Mouse (Mus musculus) CH12.LX (cell line): Measurements from ENCODE around the gene Cask. TPM values are rescaled to one million over a fixed set of nuclear protein-coding genes. Genes with fewer than 3 reads are reported as not detected.

Source experiments
- DNase-seq: peaks from one replicate; pipeline ENCODE4 v3.0.0-alpha.2; 2013; ENCODE audit errors: extremely low read depth
- H3K27ac ChIP-seq: 2 replicates; pipeline ENCODE4 v1.5.1; 2012; ENCODE audit warnings: low read depth, mild to moderate bottlenecking, control low read depth, moderate library complexity; ENCODE audit not compliant: insufficient read depth
- H3K27me3 ChIP-seq: replicated peaks from 2 replicates; pipeline ENCODE3; 2012; ENCODE audit warnings: inconsistent platforms
- H3K36me3 ChIP-seq, 2 experiments: replicated peaks in 1 of 2; 2 replicates each; pipeline versions ENCODE3 to v1.6.1; 2012; ENCODE audit warnings: inconsistent platforms in 1 of 2, low read length in 1 of 2, mild to moderate bottlenecking in 1 of 2, mixed read lengths in 1 of 2, moderate library complexity in 1 of 2; ENCODE audit not compliant: control insufficient read depth in 1 of 2, insufficient read depth in 1 of 2
- H3K4me1 ChIP-seq, 2 experiments: 2 replicates each; pipeline ENCODE4 v1.6.1; 2012; ENCODE audit warnings: inconsistent platforms in 1 of 2, moderate library complexity in 1 of 2; ENCODE audit not compliant: insufficient read depth in 2 of 2, control insufficient read depth in 1 of 2
- H3K4me2 ChIP-seq: 2 replicates; pipeline ENCODE4 v1.6.1; 2012; ENCODE audit warnings: low read depth, mild to moderate bottlenecking, control low read depth; ENCODE audit not compliant: poor library complexity, insufficient read depth, severe bottlenecking
- H3K4me3 ChIP-seq, 3 experiments: fragments of 150-350 bp in 1 of 3; sonication (generic) in 1 of 3; replicated peaks in 1 of 3; 2 replicates each; pipeline versions ENCODE3 to v1.5.1; 2011 to 2012; ENCODE audit warnings: low read depth in 2 of 3, low read length in 2 of 3, mild to moderate bottlenecking in 2 of 3, moderate library complexity in 2 of 3, control low read depth in 1 of 3, improper control_type of control experiment in 1 of 3, inconsistent platforms in 1 of 3, mixed read lengths in 1 of 3; ENCODE audit not compliant: poor library complexity in 1 of 3
- H3K79me2 ChIP-seq: replicated peaks from 2 replicates; pipeline ENCODE4 v1.6.1; 2012; ENCODE audit warnings: mild to moderate bottlenecking, moderate library complexity; ENCODE audit not compliant: control insufficient read depth, poor library complexity, insufficient read depth, severe bottlenecking; ENCODE audit errors: extremely low read depth
- H3K9ac ChIP-seq: 2 replicates; pipeline ENCODE4 v1.6.1; 2012; ENCODE audit warnings: low read depth, mild to moderate bottlenecking, control low read depth, moderate library complexity; ENCODE audit not compliant: insufficient read depth
- H3K9me3 ChIP-seq: replicated peaks from 2 replicates; pipeline ENCODE3; 2012; ENCODE audit warnings: low read length, inconsistent platforms, mixed read lengths
- BHLHE40 ChIP-seq: IDR thresholded peaks from 2 replicates; pipeline ENCODE4 v1.6.1; 2011; ENCODE audit warnings: mild to moderate bottlenecking, low read depth, low read length, improper control_type of control experiment
- CHD1 ChIP-seq: IDR thresholded peaks from 2 replicates; pipeline ENCODE4 v1.6.1; 2012; ENCODE audit warnings: low read depth, low read length, improper control_type of control experiment, inconsistent platforms
- CHD2 ChIP-seq: IDR thresholded peaks from 2 replicates; pipeline ENCODE4 v1.6.1; 2011; ENCODE audit warnings: low read length, improper control_type of control experiment
- E2F4 ChIP-seq: IDR thresholded peaks from 2 replicates; pipeline ENCODE4 v1.6.1; 2011; ENCODE audit warnings: low read depth, low read length, improper control_type of control experiment; ENCODE audit not compliant: insufficient replicate concordance
- EP300 ChIP-seq: IDR thresholded peaks from 2 replicates; pipeline ENCODE4 v1.6.1; 2011; ENCODE audit warnings: low read length, improper control_type of control experiment
- JUND ChIP-seq: conservative IDR thresholded peaks from 2 replicates; pipeline ENCODE4 v1.6.1; 2011; ENCODE audit warnings: low read depth, low read length, improper control_type of control experiment
- MAFK ChIP-seq: IDR thresholded peaks from 2 replicates; pipeline ENCODE4 v1.6.1; 2011; ENCODE audit warnings: low read length, improper control_type of control experiment; ENCODE audit not compliant: insufficient replicate concordance
- MEF2A ChIP-seq: IDR thresholded peaks from 2 replicates; pipeline ENCODE4 v1.6.1; 2014; ENCODE audit warnings: low read depth, mild to moderate bottlenecking, inconsistent platforms, low read length, improper control_type of control experiment, borderline replicate concordance
- MYC ChIP-seq: IDR thresholded peaks from 2 replicates; pipeline ENCODE4 v1.6.1; 2011; ENCODE audit warnings: low read depth, mild to moderate bottlenecking, improper control_type of control experiment, low read length
- NELFE ChIP-seq: IDR thresholded peaks from 2 replicates; pipeline ENCODE4 v1.6.1; 2011; ENCODE audit warnings: low read depth, low read length, improper control_type of control experiment
- PAX5 ChIP-seq: IDR thresholded peaks from 2 replicates; pipeline ENCODE4 v1.6.1; 2012; ENCODE audit warnings: low read length, inconsistent platforms, mixed read lengths
- POLR2A ChIP-seq: IDR thresholded peaks from 2 replicates; pipeline ENCODE4 v1.6.1; 2011; ENCODE audit warnings: low read depth, mild to moderate bottlenecking, improper control_type of control experiment, low read length
- RCOR1 ChIP-seq: conservative IDR thresholded peaks from 2 replicates; pipeline ENCODE4 v1.6.1; 2012; ENCODE audit warnings: low read depth, mild to moderate bottlenecking, inconsistent platforms, low read length, improper control_type of control experiment
- SMC3 ChIP-seq: IDR thresholded peaks from 2 replicates; pipeline ENCODE4 v1.6.1; 2011; ENCODE audit warnings: low read depth, low read length, improper control_type of control experiment
- USF2 ChIP-seq: conservative IDR thresholded peaks from 2 replicates; pipeline ENCODE4 v1.6.1; 2011; ENCODE audit warnings: low read depth, low read length, improper control_type of control experiment
- ZKSCAN1 ChIP-seq: IDR thresholded peaks from 2 replicates; pipeline ENCODE4 v1.6.1; 2012; ENCODE audit warnings: low read depth, inconsistent platforms, low read length, improper control_type of control experiment, borderline replicate concordance
- ZMIZ1 ChIP-seq: IDR thresholded peaks from 2 replicates; pipeline ENCODE4 v1.6.1; 2012; ENCODE audit warnings: low read depth, mild to moderate bottlenecking, inconsistent platforms, low read length, improper control_type of control experiment
- ZNF384 ChIP-seq: IDR thresholded peaks from 2 replicates; pipeline ENCODE4 v1.6.1; 2012; ENCODE audit warnings: low read depth, low read length, improper control_type of control experiment, inconsistent platforms
- dilution Hi-C: fragments of 300-500 bp; cut with MboI; formaldehyde crosslinking; loops from 2 replicates; pipeline ENCODE4 v1.14.3; 2020; ENCODE audit warnings: low sequenced_read_pairs; ENCODE audit not compliant: extremely low pct_unique_long_range_greater_than_20kb, extremely low pct_ligation_motif_present
- in situ Hi-C: fragments of 300-500 bp; cut with MboI; formaldehyde crosslinking; loops from 3 replicates; pipeline ENCODE4 v1.14.3; 2019; ENCODE audit warnings: low sequenced_read_pairs, low pct_ligation_motif_present, low pct_unique_long_range_greater_than_20kb, mixed read lengths
- polyA plus RNA-seq: library from polyadenylated mRNA; unstranded; fragments of >175 nt; gene quantifications from 2 replicates; pipeline ENCODE4 v1.2.1, GENCODE M21; 2012; ENCODE audit warnings: low read depth; ENCODE audit not compliant: insufficient read length
- total RNA-seq, 2 experiments: library from RNA; depleted of rRNA; stranded (reverse); fragments of 300-350 nt in 1 of 2; fragments of >200 nt in 1 of 2; gene quantifications; 2 replicates each; pipeline ENCODE4 v1.2.3; 2012 to 2014

Cask gene
- total and polyA plus RNA-seq, 3 experiments: 0.40 to 5.0 (median 0.49) TPM

DNA sequence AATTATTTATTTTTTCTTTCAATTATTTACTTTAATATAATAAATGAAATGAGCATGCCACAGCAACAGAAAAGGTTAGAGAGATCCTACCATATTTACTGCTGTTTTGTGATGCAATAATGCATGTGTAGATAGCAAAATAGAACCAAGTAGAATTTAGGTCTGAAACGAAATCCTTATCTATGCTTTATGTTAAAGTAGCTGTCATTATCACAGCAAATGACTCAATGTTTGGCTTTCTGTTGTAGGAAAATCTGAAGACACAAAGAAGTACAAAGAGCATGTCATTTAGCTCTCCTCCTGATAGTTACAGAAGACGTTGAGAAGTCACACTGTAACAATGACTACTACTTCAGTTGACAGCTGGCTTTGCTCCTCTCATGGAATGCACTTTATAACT lies 212.3 kb downstream of the Cask start:
- no peak overlapping the region for H3K4me2 ChIP-seq
- in situ Hi-C loops (no loop called here), dilution Hi-C loops (no loop called here)
- no peak overlapping the region for H3K27ac ChIP-seq
- H3K79me2 ChIP-seq: no peaks in the 10 kb centered on the region; the same call in 1 of the 2 replicates
- H3K4me3 ChIP-seq: no peak overlapping the region
- no peaks in the 10 kb centered on the region for H3K9me3 ChIP-seq
- H3K4me1 ChIP-seq: peaks cover 0 to 6% of the 10 kb centered on the region in 2 experiments; a peak in 1 of 4 replicates
- no peaks in the 10 kb centered on the region for H3K27me3 ChIP-seq
- TF ChIP-seq MEF2A: no peak
- no peak for TF ChIP-seq MAFK
- TF ChIP-seq BHLHE40: no peak
- TF ChIP-seq RCOR1: no peak
- TF ChIP-seq E2F4: no peak
- no peak for TF ChIP-seq CHD2
- no peak for TF ChIP-seq ZMIZ1
- no peak for TF ChIP-seq MYC
- TF ChIP-seq USF2: no peak
- no peak for DNase-seq
- no peak overlapping the region for H3K9ac ChIP-seq
- H3K36me3 ChIP-seq: no peaks in the 10 kb centered on the region

DNA sequence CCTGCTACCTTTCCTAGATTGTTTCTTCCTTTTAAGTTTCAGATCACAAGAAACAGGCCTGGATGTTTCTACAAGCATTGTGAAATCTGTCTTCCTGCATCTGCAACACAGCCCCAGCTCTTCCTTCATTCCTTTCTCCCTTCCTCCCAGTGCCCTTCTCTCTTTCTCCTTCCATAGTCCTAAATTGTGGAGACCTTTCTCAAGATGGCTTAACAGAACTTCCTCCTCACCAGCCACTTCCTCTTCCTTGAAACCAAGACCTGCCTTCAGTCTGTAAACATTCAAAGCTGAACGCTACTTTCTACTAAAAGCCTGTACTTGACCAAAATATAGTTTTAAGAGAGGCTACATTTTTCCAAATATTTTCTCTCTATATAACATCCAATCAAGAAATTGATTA lies 214.8 kb downstream of the Cask start:
- dilution Hi-C loops: no loop called here
- H3K27me3 ChIP-seq: no peaks in the 10 kb centered on the region
- no peaks in the 10 kb centered on the region for H3K9me3 ChIP-seq
- no peak for TF ChIP-seq RCOR1
- TF ChIP-seq ZKSCAN1: no peak
- no peak for TF ChIP-seq PAX5
- TF ChIP-seq POLR2A: no peak
- TF ChIP-seq EP300: no peak
- TF ChIP-seq E2F4: no peak
- no peak for TF ChIP-seq CHD1
- no peak for TF ChIP-seq ZNF384
- TF ChIP-seq ZMIZ1: no peak
- no peak for TF ChIP-seq NELFE
- no peak for TF ChIP-seq JUND
- no peak for TF ChIP-seq BHLHE40
- no peak for TF ChIP-seq SMC3
- in situ Hi-C loops: no loop called here
- no peaks in the 10 kb centered on the region; the same call in 1 of the 2 replicates for H3K79me2 ChIP-seq
- H3K9ac ChIP-seq: no peak overlapping the region
- H3K36me3 ChIP-seq: no peaks in the 10 kb centered on the region
- no peak overlapping the region for H3K4me2 ChIP-seq
- no peak overlapping the region for H3K4me3 ChIP-seq
- DNase-seq: no peak
- peaks cover 0 to 6% of the 10 kb centered on the region in 2 experiments; a peak in 1 of 4 replicates for H3K4me1 ChIP-seq
- H3K27ac ChIP-seq: no peak overlapping the region
